Mouse (Mus musculus) kidney, embryonic 15.5 days (tissue): Measurements from ENCODE around the gene Gfpt2. TPM values are rescaled to one million over a fixed set of nuclear protein-coding genes. Genes with fewer than 3 reads are reported as not detected.

ENCODE experiments used
- ATAC-seq: fragments of 200-750 bp; cut with Nextera tagmentation; replicated peaks from 2 replicates; pipeline ENCODE4 v1.8.0; 2017; ENCODE audit warnings: moderate TSS enrichment; ENCODE audit not compliant: low FRiP score
- H3K27ac ChIP-seq: fragments of 300-500 bp; sonication (generic); 2 replicates; pipeline ENCODE4 v1.5.1; 2015; ENCODE audit warnings: mild to moderate bottlenecking, inconsistent platforms
- H3K27me3 ChIP-seq: fragments of 300-500 bp; sonication (generic); 2 replicates; pipeline ENCODE4 v1.6.1; 2015; ENCODE audit warnings: inconsistent platforms
- H3K36me3 ChIP-seq: fragments of 300-500 bp; sonication (generic); 2 replicates; pipeline ENCODE4 v1.6.1; 2015; ENCODE audit warnings: inconsistent platforms
- H3K4me1 ChIP-seq: fragments of 300-500 bp; sonication (generic); 2 replicates; pipeline ENCODE4 v1.6.1; 2015; ENCODE audit warnings: inconsistent platforms
- H3K4me2 ChIP-seq: fragments of 300-500 bp; sonication (generic); 2 replicates; pipeline ENCODE4 v1.6.1; 2015; ENCODE audit warnings: moderate library complexity, mild to moderate bottlenecking, inconsistent platforms
- H3K4me3 ChIP-seq: fragments of 300-500 bp; sonication (generic); replicated peaks from 2 replicates; pipeline ENCODE4 v1.5.1; 2015; ENCODE audit warnings: mild to moderate bottlenecking, inconsistent platforms
- H3K9ac ChIP-seq: fragments of 300-500 bp; sonication (generic); 2 replicates; pipeline ENCODE4 v1.6.1; 2015; ENCODE audit warnings: mild to moderate bottlenecking, inconsistent platforms
- H3K9me3 ChIP-seq: fragments of 300-500 bp; sonication (generic); replicated peaks from 2 replicates; pipeline ENCODE4 v1.6.1; 2016; ENCODE audit warnings: inconsistent platforms
- WGBS: fragments of 180-500 bp; shearing (Covaris S2); methylation state at CpG from one replicate; pipeline ENCODE4 v1.1.7; 2015; ENCODE audit warnings: mixed read lengths; 5-methylcytosine and 5-hydroxymethylcytosine counted together
- polyA plus RNA-seq: library from polyadenylated mRNA; unstranded; fragments of >200 nt; fragmentation: Nextera tagmentation; extraction: Ambion mirVana; gene quantifications from 2 replicates; pipeline ENCODE4 v1.2.1, GENCODE M21; 2015

Gfpt2 gene
- polyA plus RNA-seq = 12.4 and 13.8 TPM in 2 replicates

DNA sequence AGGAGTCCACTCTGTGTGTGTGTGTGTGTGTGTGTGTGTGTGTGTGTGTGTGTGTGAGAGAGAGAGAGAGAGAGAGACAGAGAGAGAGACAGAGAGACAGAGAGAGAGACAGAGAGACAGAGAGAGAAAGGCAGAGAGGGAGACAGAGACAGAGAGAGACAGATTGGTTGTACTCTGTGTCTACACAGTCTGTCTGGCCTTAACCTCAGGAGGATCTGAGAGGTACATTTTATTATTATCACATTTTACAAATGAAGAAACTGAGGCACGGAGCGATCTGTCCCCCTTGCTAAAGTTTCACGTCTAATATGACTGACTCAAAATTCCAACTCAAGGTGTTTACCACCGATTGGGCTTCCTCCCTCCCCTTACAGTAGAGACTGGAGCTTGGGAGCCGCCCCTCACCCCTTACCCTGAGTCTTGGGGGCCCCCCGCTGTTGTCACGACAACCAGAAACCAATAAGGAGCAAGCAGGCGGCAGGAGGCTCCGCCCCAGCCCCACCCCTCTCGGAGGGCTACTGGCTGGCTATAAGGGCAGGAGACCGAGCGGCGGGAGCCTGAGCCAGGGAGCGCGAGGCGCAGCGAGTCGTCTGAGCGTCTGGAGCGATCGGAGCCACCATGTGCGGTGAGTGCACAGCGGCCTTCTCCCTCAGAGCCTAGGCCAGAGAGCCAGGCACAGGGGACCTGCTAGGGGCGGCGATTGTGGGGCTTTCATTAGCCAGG is at the start of gene Gfpt2:
Gfpt2 (plus strand) TSS at position 560 of the 723 bp plus-strand sequence.
- WGBS = under 1% methylated on average over 25 of the region's 25 CpGs
- ATAC-seq = peak; percentile 97
- Histone ChIP-seq H3K27me3 (no peaks in the 10 kb centered on the region), H3K9me3 (no peaks in the 10 kb centered on the region), H3K4me2 (peak within 1 kb of the TSS; percentile 99), H3K36me3 (no peaks in the 10 kb centered on the region), H3K4me1 (peaks cover 25% of the 10 kb centered on the region), H3K9ac (peak within 1 kb of the TSS; percentile 62), H3K4me3 (peak within 1 kb of the TSS; percentile 57), H3K27ac (peak within 1 kb of the TSS; percentile 66)

- H3K36me3 ChIP-seq = no peaks in the 10 kb centered on the region
- H3K27ac ChIP-seq = no peak overlapping the region
- ATAC-seq = no peak
- H3K4me1 ChIP-seq = no peaks in the 10 kb centered on the region
- H3K4me2 ChIP-seq = no peak overlapping the region
- no peak overlapping the region for H3K4me3 ChIP-seq
- H3K9ac ChIP-seq = no peak overlapping the region
- no peaks in the 10 kb centered on the region for H3K27me3 ChIP-seq
- H3K9me3 ChIP-seq = no peaks in the 10 kb centered on the region; the same call in 1 of the 2 replicates
Observed at GRCm38 (mm10) chr11:49744981-49745380, 49.0 kb upstream of the Gfpt2 start.

- H3K9ac ChIP-seq = no peak overlapping the region
- no peak overlapping the region for H3K4me2 ChIP-seq
- no peak overlapping the region for H3K27ac ChIP-seq
- no peak for ATAC-seq
- no peaks in the 10 kb centered on the region for H3K27me3 ChIP-seq
- 73% methylated on average over 3 of the region's 3 CpGs for WGBS
- H3K36me3 ChIP-seq = no peaks in the 10 kb centered on the region
- H3K4me1 ChIP-seq = no peaks in the 10 kb centered on the region
- H3K4me3 ChIP-seq = no peak overlapping the region
- no peaks in the 10 kb centered on the region; the same call in 1 of the 2 replicates for H3K9me3 ChIP-seq
Observed at GRCm38 (mm10) chr11:49745839-49746238, 48.1 kb upstream of the Gfpt2 start.

- Histone ChIP-seq H3K27ac (no peak overlapping the region), H3K4me3 (no peak overlapping the region), H3K4me2 (no peak overlapping the region), H3K9me3 (no peaks in the 10 kb centered on the region; the same call in 1 of the 2 replicates), H3K27me3 (no peaks in the 10 kb centered on the region), H3K36me3 (no peaks in the 10 kb centered on the region), H3K9ac (no peak overlapping the region), H3K4me1 (no peaks in the 10 kb centered on the region)
- WGBS = 96% methylated on average over 1 of the region's 1 CpGs
- ATAC-seq = no peak
Observed at GRCm38 (mm10) chr11:49746756-49747155, 47.2 kb upstream of the Gfpt2 start.

DNA sequence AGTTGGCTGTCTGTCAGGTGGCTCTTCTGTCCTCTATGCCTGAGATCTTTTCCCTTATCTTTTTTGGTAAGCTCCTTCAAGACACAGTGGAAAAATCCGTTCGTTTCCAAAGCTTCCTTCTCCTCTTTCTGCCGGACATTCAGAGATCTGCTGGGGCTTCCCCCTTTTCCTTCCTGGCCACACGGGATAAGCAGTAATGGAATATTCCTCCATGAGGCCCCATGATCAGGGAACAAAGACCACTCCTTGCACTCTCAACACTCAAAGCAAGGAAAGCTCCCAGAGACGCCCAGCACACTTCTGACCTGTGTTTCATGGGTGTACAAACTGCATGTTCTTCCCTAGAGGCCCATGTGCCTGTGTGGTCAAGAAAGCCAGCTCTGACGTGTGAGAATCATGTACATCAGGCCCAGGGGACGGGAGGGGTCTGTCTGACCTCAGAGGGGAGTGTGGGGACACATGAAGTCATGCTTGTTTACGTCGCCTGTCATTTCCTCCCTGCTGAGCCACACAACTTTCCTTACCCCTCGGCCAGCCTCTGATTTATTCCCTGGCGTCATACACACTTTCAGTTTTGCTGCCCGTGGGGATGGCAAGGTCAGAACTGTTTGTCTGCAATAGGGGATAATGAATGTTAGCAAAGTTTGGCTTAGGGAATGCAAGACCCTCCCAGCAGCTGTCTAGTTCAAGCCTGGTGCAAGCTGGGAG is 38.9 kb upstream of the Gfpt2 start:
- no peak overlapping the region for H3K4me2 ChIP-seq
- 43% methylated on average over 12 of the region's 12 CpGs for WGBS
- no peaks in the 10 kb centered on the region for H3K36me3 ChIP-seq
- no peaks in the 10 kb centered on the region for H3K27me3 ChIP-seq
- H3K9ac ChIP-seq = no peak overlapping the region
- no peak; the same call in 1 of the 2 replicates for ATAC-seq
- H3K9me3 ChIP-seq = no peaks in the 10 kb centered on the region
- H3K27ac ChIP-seq = peak overlapping the region; percentile 52; the same call in 1 of the 2 replicates
- peaks cover 9% of the 10 kb centered on the region; the same call in 1 of the 2 replicates for H3K4me1 ChIP-seq
- no peak overlapping the region for H3K4me3 ChIP-seq

- no peak overlapping the region for H3K27ac ChIP-seq
- no peak overlapping the region for H3K9ac ChIP-seq
- WGBS = 89% methylated on average over 3 of the region's 3 CpGs
- no peaks in the 10 kb centered on the region for H3K9me3 ChIP-seq
- ATAC-seq = no peak
- no peaks in the 10 kb centered on the region for H3K36me3 ChIP-seq
- H3K4me2 ChIP-seq = no peak overlapping the region
- no peak overlapping the region for H3K4me3 ChIP-seq
- H3K4me1 ChIP-seq = peaks cover 9% of the 10 kb centered on the region; the same call in 1 of the 2 replicates
- no peaks in the 10 kb centered on the region for H3K27me3 ChIP-seq
Observed at GRCm38 (mm10) chr11:49758096-49758495, 35.9 kb upstream of the Gfpt2 start.

- H3K9me3 ChIP-seq = no peaks in the 10 kb centered on the region
- WGBS = 95% methylated on average over 5 of the region's 5 CpGs
- H3K27ac ChIP-seq = no peak overlapping the region
- H3K4me1 ChIP-seq = peaks cover 18% of the 10 kb centered on the region
- ATAC-seq = no peak
- no peaks in the 10 kb centered on the region for H3K36me3 ChIP-seq
- no peak overlapping the region for H3K4me2 ChIP-seq
- no peaks in the 10 kb centered on the region for H3K27me3 ChIP-seq
- no peak overlapping the region for H3K4me3 ChIP-seq
- no peak overlapping the region for H3K9ac ChIP-seq
Observed at GRCm38 (mm10) chr11:49761130-49761529, 32.8 kb upstream of the Gfpt2 start.

DNA sequence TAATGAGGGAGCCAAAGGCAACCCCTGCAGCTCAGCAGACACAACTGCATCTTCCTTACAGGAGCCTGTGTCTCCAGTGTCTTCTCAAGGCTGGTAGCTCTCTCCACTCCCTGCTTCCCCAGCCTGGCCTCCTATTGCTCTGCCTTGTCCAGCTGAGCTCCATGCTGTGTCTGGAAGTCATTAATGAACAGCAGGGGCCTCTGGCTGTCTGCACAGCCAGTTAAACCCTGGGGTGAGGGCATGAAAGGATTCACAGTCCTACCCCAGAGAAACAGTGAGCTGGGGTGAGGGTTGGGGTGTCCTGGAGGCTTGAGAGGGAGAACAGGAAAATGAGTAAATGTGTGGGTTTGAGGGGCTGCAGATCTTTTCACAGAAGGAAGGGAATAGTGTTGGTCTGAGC is 30.4 kb upstream of the Gfpt2 start:
- no peak overlapping the region for H3K4me3 ChIP-seq
- H3K9ac ChIP-seq = no peak overlapping the region
- H3K36me3 ChIP-seq = no peaks in the 10 kb centered on the region
- peaks cover 18% of the 10 kb centered on the region for H3K4me1 ChIP-seq
- no peaks in the 10 kb centered on the region for H3K9me3 ChIP-seq
- H3K4me2 ChIP-seq = no peak overlapping the region
- H3K27ac ChIP-seq = peak overlapping the region; percentile 71
- no peak; the same call in 1 of the 2 replicates for ATAC-seq
- H3K27me3 ChIP-seq = no peaks in the 10 kb centered on the region

DNA sequence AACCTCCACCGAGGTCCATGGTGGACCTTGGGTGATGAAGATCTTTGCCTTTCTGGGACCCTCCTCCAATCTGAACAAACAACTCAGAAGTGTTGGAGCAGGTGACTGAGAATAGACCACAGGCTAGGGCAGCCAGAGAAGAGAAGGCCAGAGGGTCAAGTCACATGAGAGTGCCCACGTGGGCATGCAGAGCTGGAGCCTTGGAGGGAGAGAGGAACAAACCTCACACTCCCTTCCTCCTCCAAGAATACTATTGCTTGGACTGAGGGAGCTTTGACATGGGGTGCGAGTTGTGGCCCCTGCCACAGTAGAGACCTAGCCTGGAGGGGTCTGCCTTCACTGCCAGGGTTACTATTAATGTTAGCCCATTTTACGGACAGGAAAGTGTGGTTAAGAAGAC is 30.0 kb upstream of the Gfpt2 start:
- Histone ChIP-seq H3K4me3 (no peak overlapping the region), H3K9ac (no peak overlapping the region), H3K36me3 (no peaks in the 10 kb centered on the region), H3K4me2 (no peak overlapping the region), H3K9me3 (no peaks in the 10 kb centered on the region), H3K4me1 (peaks cover 18% of the 10 kb centered on the region), H3K27me3 (no peaks in the 10 kb centered on the region), H3K27ac (peak overlapping the region; percentile 71)
- peak; percentile 27 for ATAC-seq
- 51% methylated on average over 4 of the region's 4 CpGs for WGBS

DNA sequence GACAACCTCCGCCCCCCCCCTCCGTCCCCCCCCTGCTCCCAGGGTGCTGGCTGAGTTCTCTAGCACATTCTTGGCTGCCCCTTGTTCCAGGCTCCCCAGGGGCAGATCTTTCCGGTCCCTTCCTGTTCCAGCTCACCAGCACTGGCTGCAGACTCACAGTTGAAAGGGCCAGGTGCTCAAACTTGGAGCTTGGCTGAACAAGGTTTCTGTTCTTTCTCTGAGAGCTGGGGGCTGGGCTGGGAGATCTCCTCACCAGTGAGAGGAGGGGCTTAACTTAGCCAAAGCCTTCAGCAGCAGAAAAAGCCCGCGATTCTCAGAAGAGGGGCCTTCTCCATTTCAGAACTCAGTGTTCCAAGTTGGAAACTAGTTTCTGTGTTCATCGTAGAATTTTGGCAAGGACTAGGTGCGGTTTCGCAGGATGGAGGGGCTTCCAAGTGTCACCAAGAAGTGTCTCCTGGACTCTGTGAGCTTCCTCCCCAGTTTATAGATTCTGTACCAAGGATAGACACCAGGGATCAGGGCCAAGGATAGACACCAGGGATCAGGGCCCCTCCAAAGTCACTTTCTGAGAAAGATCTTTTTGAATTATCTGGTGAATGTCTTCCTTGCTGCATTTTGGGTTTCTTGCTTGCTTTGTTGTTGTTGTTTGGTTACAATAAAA is 29.2 kb upstream of the Gfpt2 start:
- H3K27ac ChIP-seq = peak overlapping the region; percentile 71
- peak; percentile 92 for ATAC-seq
- H3K4me3 ChIP-seq = no peak overlapping the region
- H3K36me3 ChIP-seq = no peaks in the 10 kb centered on the region
- no peaks in the 10 kb centered on the region for H3K27me3 ChIP-seq
- no peak overlapping the region for H3K9ac ChIP-seq
- peak overlapping the region; percentile 9; the same call in 1 of the 2 replicates for H3K4me2 ChIP-seq
- WGBS = 20% methylated on average over 8 of the region's 8 CpGs
- H3K9me3 ChIP-seq = no peaks in the 10 kb centered on the region
- H3K4me1 ChIP-seq = peaks cover 18% of the 10 kb centered on the region

DNA sequence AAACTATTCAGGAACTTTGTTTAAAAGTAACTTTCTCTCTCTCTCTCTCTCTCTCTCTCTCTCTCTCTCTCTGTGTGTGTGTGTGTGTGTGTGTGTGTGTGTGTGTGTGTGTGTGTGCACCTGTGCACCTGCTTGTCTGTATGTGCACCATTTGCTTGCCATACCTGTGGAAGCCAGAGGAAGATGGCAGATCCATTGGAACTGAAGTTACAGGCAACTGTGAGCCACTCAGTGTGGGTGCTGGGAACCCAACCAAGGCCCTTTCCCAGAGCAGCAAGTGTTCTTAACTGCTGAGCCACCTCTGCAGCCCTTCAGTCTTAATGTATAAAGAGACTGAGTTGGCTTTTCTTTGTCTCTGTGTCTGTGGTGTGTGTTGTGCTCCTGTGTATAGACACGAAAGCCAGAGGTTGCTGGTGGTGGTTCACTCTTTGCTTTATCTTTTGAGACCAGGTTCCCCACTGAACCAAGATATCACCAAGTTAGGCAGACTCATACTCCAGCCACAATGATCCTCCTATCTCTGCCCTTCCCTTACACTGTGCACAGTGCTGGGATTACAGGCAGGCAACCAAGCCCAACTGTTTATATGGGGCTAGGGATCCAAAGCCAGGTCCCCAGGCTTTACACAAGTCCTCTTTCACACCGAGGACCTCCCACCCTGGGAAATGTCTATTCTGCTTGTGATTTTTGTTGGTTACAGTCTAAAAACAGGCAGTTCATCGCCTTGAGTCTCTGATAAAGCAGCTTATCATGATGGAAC is 28.4 kb upstream of the Gfpt2 start:
- 76% methylated on average over 3 of the region's 3 CpGs for WGBS
- peaks cover 18% of the 10 kb centered on the region for H3K4me1 ChIP-seq
- H3K36me3 ChIP-seq = no peaks in the 10 kb centered on the region
- H3K9ac ChIP-seq = no peak overlapping the region
- no peak for ATAC-seq
- no peaks in the 10 kb centered on the region for H3K27me3 ChIP-seq
- no peak overlapping the region for H3K4me2 ChIP-seq
- H3K27ac ChIP-seq = no peak overlapping the region
- no peak overlapping the region for H3K4me3 ChIP-seq
- H3K9me3 ChIP-seq = no peaks in the 10 kb centered on the region

GRCm38 (mm10) chr11:49766137-49766411 is 27.9 kb upstream of the Gfpt2 start:
- WGBS = 96% methylated on average over 2 of the region's 2 CpGs
- no peak overlapping the region for H3K9ac ChIP-seq
- no peak overlapping the region for H3K4me2 ChIP-seq
- no peaks in the 10 kb centered on the region for H3K36me3 ChIP-seq
- no peak overlapping the region for H3K4me3 ChIP-seq
- peaks cover 18% of the 10 kb centered on the region for H3K4me1 ChIP-seq
- no peak overlapping the region for H3K27ac ChIP-seq
- no peak for ATAC-seq
- H3K27me3 ChIP-seq = no peaks in the 10 kb centered on the region
- H3K9me3 ChIP-seq = no peaks in the 10 kb centered on the region
